Mouse (Mus musculus): ENCODE results near the gene Rimbp2. TPM values are rescaled to one million over a fixed set of nuclear protein-coding genes. Genes with fewer than 3 reads are reported as not detected.
"Not testable (repeated sequence)": the region's sequence is repeated elsewhere in the genome, so short reads cannot be mapped to it uniquely, and the experiment has no call there.

Rimbp2 gene
- total RNA-seq (2015; ENCODE audit: low replicate concordance) (not detected in 2 replicates), total RNA-seq (2017; ENCODE audit: low replicate concordance) (not detected in 2 replicates)

DNA sequence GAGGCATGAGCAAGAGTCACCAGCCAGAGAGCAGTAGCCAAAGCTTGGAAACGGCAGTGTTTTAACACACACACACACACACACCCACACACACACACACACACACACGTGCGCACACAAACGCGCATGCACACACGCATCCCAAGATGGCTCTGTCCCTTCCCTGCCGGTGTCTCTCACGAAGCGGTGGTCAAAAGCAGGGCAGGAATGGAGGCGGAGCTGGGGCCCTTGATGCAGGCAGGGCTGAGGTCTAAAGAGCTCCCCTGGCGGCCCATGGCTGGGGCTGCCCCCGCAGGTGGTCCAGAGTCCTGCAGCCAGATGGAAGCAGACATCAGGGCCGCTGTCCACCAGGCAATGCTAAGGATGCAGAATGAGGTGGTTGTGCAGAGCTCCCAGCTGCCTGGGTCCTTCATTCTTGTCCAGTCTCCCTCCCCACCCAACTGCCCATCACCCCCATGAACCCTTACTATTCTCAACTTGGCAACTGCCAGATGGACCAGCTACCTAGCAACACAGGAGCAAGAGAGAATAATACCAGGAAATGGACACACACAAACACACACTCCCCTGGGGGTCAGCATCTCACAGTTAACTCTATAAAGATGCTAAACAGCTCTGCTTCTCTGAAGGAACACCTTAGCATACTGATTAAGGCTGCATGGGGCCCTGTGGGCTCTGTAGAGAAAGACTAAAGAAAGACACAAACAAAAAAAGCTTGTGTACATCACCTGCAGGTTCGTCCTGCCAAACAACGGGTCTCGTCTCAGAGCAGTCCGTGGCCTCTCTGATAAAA, at the start of gene Rimbp2:
Gene Rimbp2, minus strand, starts transcription at position 209 of the 793 bp plus-strand sequence.
- ATAC-seq (replicated peaks; ENCODE audit: low FRiP score, poor library complexity, severe bottlenecking) = no peak

DNA sequence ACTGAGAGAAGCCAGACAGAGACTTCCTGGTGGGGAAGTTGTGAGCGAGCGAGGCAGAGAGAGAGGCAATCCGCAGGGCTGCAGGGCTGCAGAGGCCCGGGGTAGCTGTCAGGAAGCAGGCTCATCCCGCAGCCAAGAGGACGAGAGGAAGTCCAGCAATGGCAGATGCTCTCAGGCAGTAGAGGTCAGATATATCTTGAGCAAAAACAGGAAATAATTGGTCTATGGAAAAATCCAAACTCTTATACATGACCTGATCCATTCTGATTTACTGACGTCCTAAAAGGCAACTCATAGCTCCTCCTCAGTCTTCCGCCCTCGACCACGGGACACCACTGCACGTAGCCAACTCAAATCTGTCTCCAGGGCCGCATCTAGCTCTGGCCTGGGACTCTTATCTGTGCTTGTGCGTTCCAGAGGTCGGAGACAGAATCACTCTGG, 49.3 kb upstream of the Rimbp2 start:
- ATAC-seq (replicated peaks; ENCODE audit: low FRiP score, poor library complexity, severe bottlenecking) = no peak

- peak; percentile 95 for ATAC-seq (replicated peaks; ENCODE audit: low FRiP score, poor library complexity, severe bottlenecking)
These were observed 47.6 kb upstream of the Rimbp2 start for GRCm38 (mm10) chr5:129000706-129001468.

DNA sequence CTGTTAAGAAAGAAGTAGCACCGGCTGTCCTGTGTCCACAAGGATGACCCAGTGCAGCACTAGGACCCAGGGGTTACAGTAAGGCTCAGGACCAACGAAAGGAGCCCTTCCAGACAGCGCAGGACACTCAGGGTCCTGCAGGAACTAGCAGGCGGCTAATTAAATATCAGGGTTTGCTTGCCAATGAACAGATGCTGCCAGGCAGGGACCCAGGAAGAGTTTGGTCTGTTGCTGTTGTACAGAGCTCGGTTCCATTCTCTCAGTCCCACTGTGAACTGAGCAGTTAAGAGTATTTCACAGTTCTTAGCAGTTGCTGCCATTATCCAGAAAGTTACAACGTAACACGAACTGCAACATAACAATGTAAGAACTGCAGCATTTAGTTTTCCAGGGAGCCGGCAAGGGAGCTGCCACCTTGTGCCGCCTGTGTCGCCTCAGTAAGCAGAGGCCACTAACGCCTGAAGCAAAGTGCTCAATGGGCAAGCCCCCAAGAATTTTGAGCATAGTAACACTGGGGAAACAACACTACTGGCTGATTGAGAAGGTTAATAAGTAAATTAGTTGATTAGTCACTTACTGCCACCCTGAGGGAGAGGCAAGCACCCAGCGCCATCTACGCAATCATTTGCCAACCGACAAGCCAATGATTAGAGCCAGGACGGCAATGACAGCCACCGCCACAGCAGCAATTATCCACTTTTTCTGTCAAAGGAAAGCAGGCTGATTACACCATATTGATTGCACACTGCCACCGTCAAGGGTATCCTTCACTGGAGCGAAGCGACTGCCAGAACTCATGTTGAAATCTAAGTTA, 34.1 kb upstream of the Rimbp2 start:
- no peak for ATAC-seq (replicated peaks; ENCODE audit: low FRiP score, poor library complexity, severe bottlenecking)

DNA sequence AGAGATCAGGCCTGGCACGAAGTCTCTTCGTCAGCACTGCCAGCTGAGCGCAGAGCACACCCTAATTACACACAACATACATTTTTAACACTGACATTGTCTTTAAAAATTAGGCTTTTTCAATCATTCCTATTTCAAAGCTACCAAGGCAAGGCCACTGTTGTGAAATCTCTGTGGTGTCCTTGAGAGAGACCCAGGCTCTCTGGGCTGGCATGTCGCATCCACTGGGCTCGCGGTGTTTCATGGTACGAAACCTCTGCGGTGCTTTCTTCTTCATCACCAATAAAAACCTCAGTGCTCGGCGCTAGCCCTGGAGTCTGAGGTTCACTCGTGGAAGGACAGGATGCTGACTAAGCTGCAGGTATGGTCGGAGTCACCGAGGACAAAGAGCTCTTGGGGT, 32.7 kb upstream of the Rimbp2 start:
- no peak for ATAC-seq (replicated peaks; ENCODE audit: low FRiP score, poor library complexity, severe bottlenecking)

DNA sequence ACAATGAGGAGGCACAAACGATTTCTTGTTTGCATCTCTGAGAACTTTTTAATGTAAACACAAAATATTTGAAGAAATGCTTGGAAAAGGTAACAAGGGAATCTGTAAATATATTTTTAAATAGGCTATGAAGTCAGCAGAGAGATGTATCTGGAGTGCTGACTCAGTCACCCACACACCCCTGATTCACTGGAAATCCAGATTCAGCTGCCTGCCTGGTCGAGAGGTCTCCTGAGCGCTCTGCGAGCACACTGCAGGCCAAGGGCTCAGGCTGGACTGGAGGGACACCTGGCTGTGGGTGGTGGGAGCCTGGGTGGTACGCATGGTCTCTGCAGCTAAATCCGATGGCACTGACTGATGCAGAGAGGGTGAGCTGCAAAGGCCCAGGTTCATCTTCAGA, 31.2 kb upstream of the Rimbp2 start:
- no peak for ATAC-seq (replicated peaks; ENCODE audit: low FRiP score, poor library complexity, severe bottlenecking)

- ATAC-seq (replicated peaks; ENCODE audit: low FRiP score, poor library complexity, severe bottlenecking) = peak; percentile 74
These were observed 28.3 kb upstream of the Rimbp2 start for GRCm38 (mm10) chr5:128981607-128982006.

- ATAC-seq (replicated peaks; ENCODE audit: low FRiP score, poor library complexity, severe bottlenecking) = no peak
These were observed 27.6 kb upstream of the Rimbp2 start for GRCm38 (mm10) chr5:128980857-128981256.

- ATAC-seq (replicated peaks; ENCODE audit: low FRiP score, poor library complexity, severe bottlenecking) = no peak
These were observed 25.7 kb upstream of the Rimbp2 start for GRCm38 (mm10) chr5:128978957-128979356.

DNA sequence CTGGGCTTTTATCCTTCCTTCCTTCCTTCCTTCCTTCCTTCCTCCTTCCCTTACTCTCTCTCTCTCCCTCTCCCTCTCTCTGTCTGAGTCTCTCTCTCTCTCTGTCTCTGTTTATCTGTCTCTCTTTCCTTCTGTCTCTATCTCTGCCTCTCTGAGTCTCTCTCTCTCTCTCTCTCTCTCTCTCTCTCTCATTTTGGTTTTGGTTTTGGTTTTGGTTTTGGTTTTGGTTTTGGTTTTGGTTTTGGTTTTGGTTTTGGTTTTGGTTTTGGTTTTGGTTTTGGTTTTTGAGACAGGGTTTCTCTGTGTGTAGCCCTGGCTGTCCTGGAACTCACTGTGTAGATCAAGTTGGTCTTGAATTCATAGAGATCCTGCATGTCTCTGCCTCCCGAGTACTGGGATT, 24.2 kb upstream of the Rimbp2 start:
- not testable (repeated sequence) for ATAC-seq (replicated peaks; ENCODE audit: low FRiP score, poor library complexity, severe bottlenecking)

DNA sequence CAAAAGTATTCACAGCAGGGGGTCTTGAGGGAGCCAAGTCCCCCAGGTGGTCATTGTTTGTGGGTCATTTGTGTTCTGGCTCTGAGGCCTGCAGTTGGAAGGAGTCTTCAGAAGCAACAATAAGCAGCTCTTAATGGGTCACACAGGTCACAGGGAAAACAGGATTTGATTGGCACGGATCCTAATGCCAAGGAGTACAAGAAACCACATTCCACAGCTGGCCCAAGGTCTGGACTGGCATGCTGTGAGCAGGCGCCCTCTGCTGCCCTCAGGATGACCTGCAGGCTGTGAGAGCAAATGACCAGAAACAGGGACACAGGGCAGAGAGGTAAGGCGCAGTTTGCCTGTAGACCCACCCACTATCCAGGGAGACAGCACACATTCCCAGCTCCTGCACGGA, 23.0 kb upstream of the Rimbp2 start:
- peak; percentile 73 for ATAC-seq (replicated peaks; ENCODE audit: low FRiP score, poor library complexity, severe bottlenecking)

- ATAC-seq (replicated peaks; ENCODE audit: low FRiP score, poor library complexity, severe bottlenecking) = peak; percentile 55; the same call in 1 of the 2 replicates
These were observed 18.0 kb upstream of the Rimbp2 start for GRCm38 (mm10) chr5:128971298-128971697.

DNA sequence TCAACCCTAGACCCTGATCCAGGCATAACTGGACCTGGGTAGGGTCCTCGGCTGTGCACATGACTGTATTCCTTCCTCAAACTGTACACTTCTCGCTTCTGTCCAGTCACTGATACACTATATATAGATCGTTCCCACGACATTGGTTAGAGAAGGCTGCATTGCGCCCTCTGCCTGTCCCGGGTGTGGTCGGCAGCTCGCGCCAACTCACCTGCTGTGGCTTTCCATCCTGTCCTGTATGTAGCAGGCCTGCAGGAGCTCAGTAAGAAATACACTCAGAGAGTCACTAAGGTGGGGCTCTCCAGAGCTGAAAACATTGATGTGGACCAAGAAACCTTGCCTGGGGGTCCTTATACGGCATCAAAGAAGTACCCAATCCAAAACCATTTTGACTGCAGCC, 17.6 kb upstream of the Rimbp2 start:
- ATAC-seq (replicated peaks; ENCODE audit: low FRiP score, poor library complexity, severe bottlenecking) = 0 out of 2 replicates have a peak, but pooled peaks have one; percentile 33

- no peak for ATAC-seq (replicated peaks; ENCODE audit: low FRiP score, poor library complexity, severe bottlenecking)
These were observed 11.1 kb upstream of the Rimbp2 start for GRCm38 (mm10) chr5:128964353-128964752.

DNA sequence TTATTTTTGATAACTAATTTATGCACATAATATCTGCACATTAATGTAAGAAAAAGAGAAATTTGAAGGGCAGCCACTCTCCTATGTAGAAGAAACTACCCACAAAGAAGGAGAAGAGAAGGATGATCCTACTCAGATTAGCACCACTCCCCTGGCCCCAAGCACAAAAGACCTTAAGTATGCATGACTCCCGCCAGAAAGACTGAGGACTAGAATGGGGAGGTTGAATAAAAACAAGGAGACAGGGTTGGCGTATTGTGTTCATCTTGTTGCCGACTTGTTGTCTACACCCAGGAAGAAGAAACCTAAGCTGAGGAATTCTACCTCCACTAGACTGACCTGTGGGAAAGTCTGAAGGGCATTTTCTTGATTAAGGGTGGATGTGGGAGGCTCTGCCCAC, 5.6 kb upstream of the Rimbp2 start:
- no peak for ATAC-seq (replicated peaks; ENCODE audit: low FRiP score, poor library complexity, severe bottlenecking)

DNA sequence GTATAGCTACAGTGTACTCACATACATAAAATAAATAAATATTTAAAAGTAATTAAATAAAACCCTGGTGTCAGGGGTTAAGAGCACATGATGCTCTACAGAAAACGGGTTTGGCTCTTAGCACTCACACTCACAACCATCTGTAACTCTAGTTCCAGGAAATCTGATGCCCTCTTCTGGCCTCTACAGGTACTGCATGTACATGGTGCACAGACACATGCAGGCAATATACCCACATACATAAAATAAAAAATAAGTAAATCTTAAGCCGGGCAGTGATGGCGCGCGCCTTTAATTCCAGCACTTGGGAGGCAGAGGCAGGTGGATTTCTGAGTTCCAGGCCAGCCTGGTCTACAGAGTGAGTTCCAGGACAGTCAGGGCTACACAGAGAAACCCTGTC, 1.1 kb upstream of the Rimbp2 start:
- ATAC-seq (replicated peaks; ENCODE audit: low FRiP score, poor library complexity, severe bottlenecking) = not testable (repeated sequence)

DNA sequence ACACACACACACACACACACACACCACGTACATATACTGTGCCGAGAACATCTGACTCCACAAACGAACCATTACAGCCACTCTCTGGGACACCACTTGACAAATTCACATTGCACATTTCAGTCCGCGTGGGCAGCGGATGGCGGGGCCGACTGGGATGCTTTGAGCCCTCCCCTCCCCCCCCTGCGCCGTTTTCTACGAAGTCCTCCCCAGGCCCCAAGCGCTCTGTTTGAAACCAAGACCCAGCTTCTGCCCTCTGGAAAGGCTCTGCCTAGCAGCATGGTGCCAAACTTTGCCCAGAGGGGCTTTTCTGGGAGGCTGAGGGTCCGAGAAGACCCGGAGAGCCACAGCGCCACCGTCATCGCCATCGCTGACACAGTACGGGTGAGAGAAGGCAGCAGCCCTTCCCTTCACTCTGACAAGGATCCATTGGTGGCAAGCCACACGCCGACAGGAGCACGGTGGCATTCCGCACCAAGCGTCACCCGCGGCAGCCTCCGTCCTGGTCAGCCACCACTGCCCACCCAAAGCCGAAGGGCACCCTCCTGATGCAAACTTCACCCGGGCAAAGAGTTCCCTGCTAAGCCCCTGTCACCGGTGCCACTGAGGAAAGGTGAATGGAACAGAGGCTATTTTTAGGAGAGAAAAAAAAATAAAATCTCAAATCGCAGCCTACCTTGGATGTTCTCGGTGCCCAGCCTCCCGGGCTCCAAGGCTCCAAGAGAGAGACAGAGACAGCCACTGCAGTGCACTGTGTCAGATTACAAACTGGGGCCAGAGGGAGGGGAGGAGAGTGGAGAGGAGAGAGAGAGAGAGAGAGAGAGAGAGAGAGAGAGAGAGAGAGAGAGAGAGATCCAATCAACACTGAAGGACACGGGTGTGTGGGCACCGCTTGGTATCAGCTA, 743 bp downstream of the Rimbp2 start:
- no peak for ATAC-seq (replicated peaks; ENCODE audit: low FRiP score, poor library complexity, severe bottlenecking)

- ATAC-seq (replicated peaks; ENCODE audit: low FRiP score, poor library complexity, severe bottlenecking) = no peak
These were observed 1.8 kb downstream of the Rimbp2 start for GRCm38 (mm10) chr5:128951472-128951871.

DNA sequence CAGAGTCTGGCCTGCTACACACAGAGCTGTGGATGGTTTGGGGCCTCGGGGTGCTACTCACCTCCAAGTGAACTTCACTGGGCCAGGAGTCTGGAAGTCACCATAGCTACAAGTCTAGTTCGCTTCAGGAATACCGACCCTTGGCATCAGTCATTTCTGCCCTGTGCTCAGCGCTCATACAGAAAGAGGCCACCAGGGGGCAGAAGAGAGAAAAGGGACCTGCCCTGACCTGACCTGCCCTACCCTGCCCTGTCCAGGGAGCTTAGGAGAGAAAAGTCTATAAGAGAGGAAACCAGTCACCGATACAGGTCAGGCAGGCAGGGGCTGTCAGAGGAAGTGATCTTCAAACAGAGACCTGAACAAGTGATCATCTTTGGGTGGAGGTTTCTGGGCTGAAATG, 6.2 kb downstream of the Rimbp2 start:
- peak; percentile 75 for ATAC-seq (replicated peaks; ENCODE audit: low FRiP score, poor library complexity, severe bottlenecking)
